Mouse (Mus musculus): ENCODE results near the gene Bmp5.

The Bmp5 gene

DNA sequence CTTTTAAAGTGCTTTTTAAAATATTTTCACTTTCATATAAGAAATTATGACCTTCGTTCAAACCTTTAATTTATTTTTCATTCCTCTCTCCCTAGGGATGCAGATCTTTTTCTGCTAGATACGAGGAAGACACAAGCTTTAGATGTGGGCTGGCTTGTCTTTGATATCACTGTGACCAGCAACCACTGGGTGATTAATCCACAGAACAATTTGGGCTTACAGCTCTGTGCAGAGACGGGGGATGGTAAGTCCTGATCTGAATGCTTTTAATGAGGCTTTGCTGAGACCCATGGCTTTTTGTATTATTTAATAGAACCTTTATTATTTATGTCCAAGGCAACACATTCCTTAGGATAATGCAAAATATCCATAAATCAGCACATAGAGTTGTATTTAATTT, 64.3 kb downstream of the Bmp5 start:
- in situ Hi-C loops (cut with MboI, MseI): no loop called here

DNA sequence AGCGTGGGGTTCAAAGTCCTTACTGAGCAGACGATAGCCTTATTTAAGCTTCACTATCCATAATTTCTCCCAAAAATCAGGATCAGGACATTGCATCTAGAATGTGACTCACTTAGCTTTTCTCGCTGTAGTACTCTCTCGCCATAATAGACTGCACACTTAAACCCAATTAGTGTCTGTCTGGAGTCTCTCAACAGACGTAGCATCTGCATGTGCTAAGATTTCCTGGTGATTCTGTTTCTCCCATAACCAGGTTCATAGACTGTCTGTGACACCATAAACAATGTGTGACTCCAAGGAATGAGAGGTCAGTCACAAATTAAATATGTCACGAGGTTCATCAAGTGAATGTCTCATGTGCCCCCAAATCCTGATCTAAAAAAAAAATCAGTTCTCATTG, 65.7 kb downstream of the Bmp5 start:
- in situ Hi-C loops (cut with MboI, MseI): loop anchor here in 1 of 2 experiments (5.0 kb wide), 1 partner anchor 1781 kb away; no protein-coding TSS in a partner anchor

DNA sequence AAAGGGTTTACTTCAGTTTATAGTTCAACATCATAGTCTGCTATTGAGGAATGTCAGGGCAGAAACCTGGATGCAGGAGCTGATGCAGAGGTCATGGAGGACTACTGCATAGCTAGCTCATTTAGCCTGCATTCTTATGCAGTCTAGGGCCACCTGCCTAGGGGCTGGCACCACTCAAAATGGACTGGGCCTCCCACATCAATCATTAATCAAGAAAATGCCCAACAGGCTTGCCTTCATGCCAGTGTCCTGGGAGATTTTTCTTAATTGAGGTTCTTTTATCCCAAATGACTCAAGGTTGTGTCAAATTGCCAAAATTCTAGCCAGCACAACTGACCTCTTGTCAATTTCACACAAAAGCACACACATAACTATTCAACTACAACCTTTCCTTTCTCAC, 70.8 kb downstream of the Bmp5 start:
- in situ Hi-C loops (cut with MboI, MseI): no loop called here

DNA sequence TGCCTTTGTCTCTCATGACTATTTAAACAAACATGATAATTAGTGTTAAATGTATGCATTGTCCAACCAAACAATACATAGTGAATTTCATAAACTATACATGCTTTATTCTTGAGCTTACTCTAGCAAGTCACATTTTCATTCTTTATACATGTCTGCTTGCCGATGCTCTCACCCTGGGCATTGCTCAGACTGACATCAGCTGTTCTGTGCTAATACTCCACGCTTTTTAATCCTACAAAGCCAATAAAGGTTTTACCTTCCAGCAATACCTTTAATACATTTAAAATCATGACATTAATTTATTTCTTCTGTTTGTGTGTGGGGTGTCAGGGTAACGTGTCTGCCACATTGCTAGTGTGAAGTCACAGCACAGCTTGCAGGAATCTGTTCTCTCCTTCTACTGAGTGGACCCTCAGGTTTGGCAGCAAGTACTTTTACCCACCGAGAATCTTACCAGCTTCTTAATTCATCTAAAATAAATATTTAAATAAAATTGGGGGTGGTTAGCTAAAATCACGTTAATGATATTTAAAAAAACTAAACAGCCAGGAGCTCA, 75.6 kb downstream of the Bmp5 start:
- in situ Hi-C loops (cut with MboI, MseI): no loop called here

DNA sequence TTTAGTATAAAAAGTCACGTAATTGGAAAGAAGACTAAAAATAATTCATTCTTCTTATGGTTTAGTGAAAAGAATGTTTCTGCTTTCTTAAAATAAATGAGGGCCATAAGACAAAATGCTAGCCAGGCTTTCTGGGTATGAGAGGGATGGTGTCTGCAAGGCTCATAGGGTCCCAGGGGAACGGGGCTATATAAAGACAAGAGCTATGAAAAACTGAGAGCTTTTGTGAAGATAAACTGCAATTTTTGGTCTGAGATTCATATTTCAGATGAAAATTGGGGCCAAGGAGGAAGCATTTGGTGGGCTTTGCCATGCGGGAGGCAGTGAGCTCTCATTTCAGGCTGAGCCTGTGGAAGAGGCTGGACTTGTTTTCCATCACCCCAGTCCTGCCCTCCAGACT, 83.0 kb downstream of the Bmp5 start:
- in situ Hi-C loops (cut with MboI, MseI): no loop called here

DNA sequence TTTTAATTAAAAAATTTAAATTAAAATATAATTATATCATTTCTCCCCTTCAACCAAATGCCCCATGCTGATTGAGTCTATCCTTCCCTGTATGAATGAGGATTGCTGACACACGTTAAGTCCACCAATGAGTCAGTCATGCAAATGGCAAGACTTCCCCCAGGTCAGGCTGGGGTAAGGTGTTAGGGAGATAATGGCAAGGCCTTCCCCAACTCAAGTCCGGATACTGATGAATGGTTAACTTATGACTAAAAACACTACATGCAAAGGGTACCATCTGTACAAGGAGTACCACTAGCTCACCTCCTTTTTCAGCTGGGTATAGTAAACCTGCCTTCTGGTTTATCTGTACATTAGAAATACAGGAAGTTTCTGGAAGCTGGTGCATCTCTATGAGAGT, 83.8 kb downstream of the Bmp5 start:
- in situ Hi-C loops (cut with MboI, MseI): no loop called here

DNA sequence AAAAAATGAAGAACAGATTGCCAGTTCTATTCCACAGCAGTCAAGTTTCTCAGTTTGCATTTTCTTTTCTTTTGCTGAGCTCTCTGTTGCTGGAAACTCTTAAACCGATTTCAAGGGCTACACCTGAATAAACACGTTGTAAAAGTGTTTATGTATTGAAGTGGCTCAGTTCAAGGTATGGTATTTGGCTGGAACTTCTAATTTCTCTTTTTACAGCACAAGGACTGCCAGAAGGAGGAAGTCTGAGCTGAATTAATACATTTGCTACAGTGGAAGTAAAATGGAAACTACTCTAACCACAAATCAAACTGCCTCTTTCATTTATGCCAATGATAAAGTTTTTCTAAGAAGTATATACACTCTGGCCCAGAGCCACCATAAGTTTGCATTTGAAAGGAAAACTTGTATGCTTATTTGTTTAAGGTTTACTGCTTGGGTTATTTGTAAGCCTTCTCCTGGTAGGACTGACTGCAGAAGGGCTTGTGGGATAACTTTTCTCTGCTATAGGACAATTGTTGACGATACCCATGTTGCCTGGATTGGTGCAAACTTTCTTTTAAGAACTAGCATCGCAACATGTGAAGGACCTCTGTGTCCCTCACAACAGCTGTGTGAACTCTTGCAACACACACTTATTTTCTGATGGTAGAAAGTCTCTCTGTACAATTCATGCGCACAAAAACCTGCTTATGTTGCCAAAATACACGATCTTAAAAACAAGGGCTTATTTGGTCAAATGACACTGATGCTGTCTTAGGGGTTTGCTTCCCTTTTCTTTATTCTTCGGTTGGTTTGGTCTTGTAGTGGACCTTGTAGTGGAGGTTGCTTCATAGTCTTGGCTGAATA, 95.4 kb downstream of the Bmp5 start:
- in situ Hi-C loops (cut with MboI, MseI): loop anchor here in 1 of 2 experiments (10.0 kb wide), 1 partner anchor 1446 kb away; no protein-coding TSS in a partner anchor

DNA sequence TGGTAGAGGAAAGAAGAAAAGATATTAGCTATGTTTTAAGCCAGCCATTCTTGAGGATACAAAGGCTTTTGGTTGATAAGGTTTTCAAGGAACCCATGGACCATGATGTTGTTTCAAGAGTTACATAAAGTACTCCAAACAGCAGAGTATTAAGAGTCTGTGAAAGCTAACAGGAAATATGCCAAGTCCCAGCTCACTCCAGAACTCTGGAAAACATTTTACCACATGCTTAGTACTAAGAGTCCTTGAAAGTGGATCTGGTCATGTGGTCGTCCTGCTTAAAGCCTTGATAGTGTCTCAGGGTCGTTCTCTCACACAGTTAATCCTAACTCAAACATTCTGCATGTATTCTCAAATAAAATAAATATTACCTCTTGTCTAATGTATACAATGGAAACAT, 101.2 kb downstream of the Bmp5 start:
- in situ Hi-C loops (cut with MboI, MseI): loop anchor here in 1 of 2 experiments (10.0 kb wide), 1 partner anchor 1452 kb away; no protein-coding TSS in a partner anchor

DNA sequence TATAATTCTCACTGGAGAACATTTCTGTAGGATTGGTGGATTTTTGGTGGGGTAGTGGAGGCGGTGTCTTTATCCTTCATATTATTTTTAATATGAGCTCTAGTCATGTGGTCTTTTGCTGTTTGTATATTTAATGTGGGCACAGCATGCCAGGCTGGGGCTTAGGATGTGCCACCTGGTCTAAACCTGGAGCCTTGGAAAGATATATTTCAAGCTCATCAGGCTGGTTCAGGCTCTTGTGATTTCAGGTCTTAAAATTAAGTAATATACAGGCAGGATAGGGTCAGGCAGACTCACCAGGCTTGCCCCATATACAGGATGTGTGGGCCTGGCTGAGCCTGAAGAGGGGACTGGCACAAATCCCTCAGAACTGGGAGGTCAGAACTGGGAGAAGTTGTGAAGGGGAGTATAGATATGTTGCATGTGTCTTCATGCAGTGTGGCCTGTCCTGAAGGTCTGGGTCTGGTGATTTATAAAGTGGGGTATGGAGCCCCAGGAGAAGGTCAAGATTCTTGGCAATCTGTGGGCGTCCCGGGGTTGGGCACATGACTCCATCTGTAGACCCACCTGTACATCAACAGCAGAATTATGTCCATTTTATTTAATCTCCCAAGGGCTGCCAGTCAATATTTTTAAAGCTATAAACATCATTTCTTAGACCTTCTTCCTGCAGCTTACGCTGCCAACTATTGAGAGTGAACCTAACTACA, 108.5 kb downstream of the Bmp5 start:
- in situ Hi-C loops (cut with MboI, MseI): no loop called here

DNA sequence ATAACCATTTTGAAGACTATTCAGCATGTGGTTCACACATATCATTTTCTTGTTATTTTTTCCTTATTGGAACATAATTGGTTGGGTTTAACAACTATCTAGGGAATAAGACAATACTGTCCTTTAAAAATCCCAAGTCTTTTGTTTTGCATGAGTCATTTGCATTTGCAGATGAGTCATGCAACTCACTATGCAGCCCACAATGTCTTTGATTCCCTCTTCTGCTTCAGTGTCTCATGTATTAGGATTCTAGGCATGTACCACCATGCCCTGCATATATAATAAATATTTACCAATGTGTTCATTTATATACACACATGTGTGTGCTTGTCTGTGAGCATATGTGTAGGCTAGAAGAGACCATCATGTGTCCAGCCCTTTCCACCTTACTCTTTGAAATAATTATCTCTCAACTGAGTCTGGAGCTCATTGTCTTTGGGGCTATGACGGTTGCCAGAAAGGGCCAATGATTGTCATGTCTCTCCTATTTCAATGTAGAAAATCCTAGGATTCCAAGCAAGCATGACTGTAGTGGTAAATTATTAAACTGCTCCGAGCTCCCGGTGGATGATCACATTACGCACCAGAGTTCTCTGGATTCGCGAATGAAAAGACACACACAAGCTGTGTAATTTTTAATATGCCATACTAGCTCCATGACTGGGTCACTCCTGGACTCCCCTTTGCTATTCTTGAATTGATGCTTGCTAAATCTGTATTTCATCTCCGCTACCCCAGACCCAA, 111.8 kb downstream of the Bmp5 start:
- in situ Hi-C loops (cut with MboI, MseI): no loop called here

DNA sequence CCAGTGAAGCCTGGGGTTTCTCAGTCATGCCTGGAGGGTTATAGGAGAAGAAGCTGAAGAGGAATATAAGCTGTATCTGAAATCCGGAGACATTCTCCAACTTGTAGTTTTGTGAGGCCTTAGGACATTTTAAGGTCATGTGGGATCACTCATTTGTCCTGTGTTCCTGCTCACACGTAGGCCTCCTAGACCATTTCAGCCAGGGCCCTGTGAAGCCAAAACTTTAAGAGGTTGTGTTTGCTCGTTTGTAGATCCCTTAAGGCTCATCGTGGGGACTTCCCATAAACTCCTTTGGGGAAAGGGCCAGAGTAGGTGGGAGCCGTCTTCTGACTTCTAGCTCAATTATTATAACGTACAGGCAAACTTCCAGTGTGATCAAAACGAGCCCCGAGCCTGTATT, 121.8 kb downstream of the Bmp5 start:
- in situ Hi-C loops (cut with MboI, MseI): no loop called here

DNA sequence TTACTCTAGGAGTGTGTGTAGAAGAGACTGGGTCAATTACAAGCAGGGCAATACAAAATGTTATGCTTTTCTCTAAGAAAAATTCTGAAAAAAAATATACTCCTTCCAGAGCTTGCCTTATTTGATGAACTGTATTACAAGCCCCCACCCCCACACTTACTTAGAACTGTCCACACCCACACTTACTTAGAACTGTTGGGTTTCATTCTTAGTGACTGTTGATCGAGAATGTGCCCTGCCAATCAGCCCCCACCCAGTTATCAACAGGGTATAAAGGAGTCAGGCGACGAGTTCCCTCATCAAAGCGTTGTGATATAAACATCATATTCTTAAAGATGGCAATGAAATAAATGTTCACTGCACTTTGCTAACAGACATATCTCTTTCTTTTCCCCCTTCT, 122.9 kb downstream of the Bmp5 start:
- in situ Hi-C loops (cut with MboI, MseI): no loop called here

DNA sequence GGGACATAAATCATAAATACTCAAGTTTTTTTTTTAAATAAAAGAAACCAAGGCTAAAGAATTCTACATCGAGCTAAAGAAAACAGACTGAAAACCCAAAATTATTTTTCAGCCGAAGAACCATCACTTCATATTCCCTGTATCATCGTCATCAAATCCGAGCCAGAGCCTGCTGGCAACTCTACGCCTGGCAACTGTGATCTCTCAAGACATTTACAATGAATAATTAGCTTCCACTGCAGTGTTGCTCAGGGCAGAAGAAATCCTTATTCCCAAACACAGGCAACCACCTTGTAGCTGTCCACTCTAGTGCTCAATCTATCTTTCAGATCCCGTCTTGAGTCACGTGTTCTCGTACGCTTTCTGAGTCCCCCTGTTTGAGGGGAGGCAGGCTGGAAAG, 126.1 kb downstream of the Bmp5 start:
- in situ Hi-C loops (cut with MboI, MseI): no loop called here

DNA sequence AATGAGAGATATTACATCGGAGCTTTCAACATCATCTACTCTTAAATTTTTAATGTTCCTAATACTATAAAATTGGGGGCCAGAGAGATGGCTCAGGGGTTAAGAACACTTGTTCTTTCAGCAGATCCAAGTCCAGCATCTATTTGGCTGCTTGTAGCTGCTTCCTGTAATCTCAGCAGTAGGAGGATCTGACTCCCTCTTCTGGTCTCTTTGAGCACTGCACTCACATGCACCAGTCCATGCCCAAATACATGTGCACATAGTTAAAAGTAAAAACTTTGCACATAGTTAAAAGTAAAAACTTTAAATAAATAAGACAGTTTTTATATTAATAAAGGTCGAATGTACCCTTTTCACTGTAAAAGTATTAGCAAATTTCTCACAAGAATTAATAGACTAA, 130.3 kb downstream of the Bmp5 start:
- in situ Hi-C loops (cut with MboI, MseI): no loop called here

DNA sequence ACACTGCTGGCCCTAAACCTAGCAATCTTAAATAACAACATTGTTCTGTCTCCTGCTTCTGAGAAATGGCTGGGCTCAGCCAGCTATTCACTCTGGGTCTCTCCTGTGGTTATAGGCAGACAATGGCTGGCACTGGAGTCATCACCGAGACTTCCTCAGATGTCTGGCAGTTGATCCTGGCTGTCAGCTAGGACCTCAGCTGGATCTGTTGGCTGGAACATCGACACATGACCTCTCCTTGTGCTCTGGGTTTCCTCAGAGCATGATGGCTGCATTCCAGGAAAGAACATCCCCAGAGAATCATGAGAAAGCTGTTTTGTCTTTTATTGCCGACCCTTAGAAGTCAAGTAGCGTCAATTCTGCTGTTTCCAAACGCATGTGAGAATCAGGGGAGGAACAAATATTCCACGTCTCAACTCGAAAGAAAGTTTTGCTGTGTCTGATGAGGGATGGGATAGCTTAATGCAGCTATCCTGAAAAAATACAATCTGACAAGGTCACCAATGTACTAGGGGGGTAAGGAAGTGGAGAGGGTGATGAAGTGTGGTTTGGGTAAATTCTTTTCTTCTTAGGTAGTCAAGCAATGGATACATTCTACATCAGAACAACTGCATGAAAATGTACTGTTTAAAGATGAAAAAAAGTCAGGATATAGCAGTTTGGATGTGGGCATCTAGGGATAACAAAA, 135.1 kb downstream of the Bmp5 start:
- in situ Hi-C loops (cut with MboI, MseI): no loop called here

DNA sequence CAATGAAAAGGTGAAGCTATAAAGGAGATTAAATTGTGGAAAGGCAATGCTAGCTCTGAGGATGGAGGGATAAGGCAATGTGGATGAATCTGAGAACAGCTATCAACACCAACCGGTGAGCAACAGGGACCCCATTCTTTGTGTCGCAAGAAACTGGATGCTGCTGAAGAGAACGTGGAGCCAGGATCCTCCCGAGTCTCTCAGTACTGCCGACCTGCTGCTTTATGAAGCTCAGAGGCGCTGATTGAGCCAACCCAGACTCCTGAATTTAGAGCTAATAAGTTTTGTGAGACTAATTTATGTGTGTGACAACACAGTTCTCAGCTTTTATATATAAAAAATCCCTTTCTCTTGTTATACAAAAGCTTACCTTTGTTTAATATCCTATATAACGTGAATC, 136.4 kb downstream of the Bmp5 start:
- in situ Hi-C loops (cut with MboI, MseI): no loop called here

DNA sequence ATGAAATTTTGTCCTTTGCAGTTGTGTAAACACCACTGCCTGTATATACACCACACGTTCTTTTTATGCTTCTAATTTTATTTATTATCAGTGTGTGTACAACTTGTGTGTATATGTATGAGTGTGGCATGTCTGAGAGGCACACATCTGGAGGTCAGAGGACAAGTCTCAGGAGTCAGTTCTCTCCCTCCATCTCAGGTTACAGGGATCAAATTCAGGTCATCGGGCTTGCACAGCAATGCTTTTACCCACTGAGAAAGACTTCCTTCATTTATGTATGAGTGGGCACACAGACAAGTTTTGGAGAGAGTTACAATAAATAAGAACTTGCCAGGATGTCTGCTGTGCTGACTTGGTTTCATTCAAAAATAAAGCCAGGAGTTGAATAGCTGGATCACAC, 140.9 kb downstream of the Bmp5 start:
- in situ Hi-C loops (cut with MboI, MseI): no loop called here

DNA sequence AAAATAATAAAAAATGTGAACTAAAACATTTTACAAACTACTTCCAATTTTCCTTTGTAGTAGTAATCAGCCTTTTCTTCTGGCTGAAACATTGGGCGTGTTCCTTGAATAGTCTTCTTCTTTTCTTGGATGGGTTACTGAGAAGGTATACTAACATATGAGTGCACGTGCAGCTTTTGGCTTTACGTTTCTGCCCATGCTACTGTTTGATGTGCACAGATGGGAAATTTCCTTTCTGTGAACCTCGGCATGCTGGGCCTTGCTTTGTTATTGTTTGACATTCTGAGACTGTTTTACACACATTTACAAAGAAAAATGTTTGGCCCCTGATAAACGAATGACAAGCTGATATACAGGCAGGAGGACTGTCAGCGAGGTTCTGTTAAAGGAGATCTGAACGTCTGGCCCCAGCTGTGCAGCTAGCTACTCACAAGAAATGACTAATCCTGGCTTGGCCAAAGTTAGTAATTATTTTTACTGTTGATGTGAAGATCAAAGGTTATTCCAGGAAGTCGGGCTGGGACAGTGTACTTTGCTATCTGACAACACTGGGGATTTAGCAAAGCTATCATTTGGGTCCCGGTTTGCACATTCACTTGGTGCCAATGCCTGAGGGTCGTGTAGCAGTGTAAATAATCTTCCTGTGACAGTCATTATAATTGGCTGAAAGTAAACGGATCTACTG, 152.2 kb downstream of the Bmp5 start:
- in situ Hi-C loops (cut with MboI, MseI): no loop called here

DNA sequence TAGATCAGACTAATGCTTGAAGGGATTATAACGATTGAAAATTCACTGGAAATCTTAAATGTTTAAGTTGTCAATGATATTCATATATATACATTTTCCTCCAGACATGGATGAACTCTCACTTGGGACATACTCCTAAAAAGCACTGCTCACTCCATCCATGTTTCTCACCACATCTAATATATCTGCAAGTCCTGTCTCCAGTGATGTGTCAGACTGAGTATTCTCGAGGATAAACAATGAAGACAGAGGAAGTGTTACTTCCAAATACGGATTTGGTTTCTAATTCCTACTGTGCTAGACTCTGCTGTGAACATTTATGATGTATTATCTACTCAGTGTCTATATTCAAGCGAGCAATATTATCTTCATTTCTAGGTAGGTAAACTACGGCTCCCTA, 152.9 kb downstream of the Bmp5 start:
- in situ Hi-C loops (cut with MboI, MseI): no loop called here

DNA sequence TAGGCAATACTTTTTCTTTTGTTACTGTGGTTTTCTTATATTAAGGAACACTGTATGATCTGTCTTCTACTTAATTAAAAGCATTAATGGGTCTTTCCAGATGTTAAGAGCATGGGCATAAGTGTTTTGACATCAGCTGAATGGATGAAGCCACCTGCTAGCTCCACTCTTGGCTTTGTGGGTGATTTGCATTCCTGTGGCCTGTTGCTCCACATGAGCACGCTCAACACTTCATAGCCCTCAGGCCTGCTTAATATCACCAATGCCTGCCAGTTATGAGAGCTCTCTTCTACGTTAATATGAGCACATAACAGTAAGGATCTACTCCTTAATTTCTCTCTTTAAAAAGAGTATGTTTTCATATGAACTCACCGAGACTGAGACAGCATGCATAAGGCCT, 169.5 kb downstream of the Bmp5 start:
- in situ Hi-C loops (cut with MboI, MseI): no loop called here
